Mouse (Mus musculus) monocyte, adult 59 days (primary cell): ENCODE measurements around the gene Fdx1. TPM values are rescaled to one million over a fixed set of nuclear protein-coding genes. Genes with fewer than 3 reads are reported as not detected.

ENCODE experiments used
- total RNA-seq, 2 experiments: library from RNA; stranded (reverse); gene quantifications; one replicate each; pipeline ENCODE4 v1.2.4; 2023

Fdx1 gene
- total RNA-seq, result 1 to 10 TPM; 7.2 to 8.6 TPM

GRCm38 (mm10) chr9:51962975-51963701 lies at the start of gene Fdx1:
Gene Fdx1 (minus strand): TSS chr9:51963556.

Other genes with a start within 250 kb of the Fdx1 start
- gene Arhgap20, start 198.2 kb downstream of the Fdx1 start, total RNA-seq, result under 1 TPM; 0.12 to 0.16 TPM
- gene Rdx, start 83.6 kb upstream of the Fdx1 start, total RNA-seq, result 10 to 100 TPM; 48.9 to 50.9 TPM
- 1 to 10 TPM; 7.1 to 7.4 TPM for gene Zc3h12c, start 205.0 kb upstream of the Fdx1 start, total RNA-seq